Mouse (Mus musculus) left cerebral cortex, postnatal 10 days (tissue): ENCODE results near the gene N4bp2l2. TPM values are rescaled to one million over a fixed set of nuclear protein-coding genes. Genes with fewer than 3 reads are reported as not detected.
A peak's percentile ranks its signal among the peaks of the same experiment; 100 is the strongest.
"Not testable (repeated sequence)": the region's sequence is repeated elsewhere in the genome, so short reads cannot be mapped to it uniquely, and the experiment has no call there.

Source experiments
- DNase-seq, 2 experiments: peaks; one replicate each; pipeline ENCODE4 v3.0.0; 2021 to 2022; ENCODE audit warnings: low spot score in 2 of 2, mixed read lengths in 1 of 2; ENCODE audit errors: extremely low spot score in 1 of 2
- intact Hi-C: fragments of 180-260 bp; cut with DNase I; formaldehyde crosslinking; loops from one replicate; pipeline ENCODE4 v1.15.1; 2025
- total RNA-seq, 2 experiments: library from RNA; stranded (reverse); gene quantifications; 2 replicates each; pipeline ENCODE4 v1.2.3; 2021

N4bp2l2 gene
- total RNA-seq = 10 to 100 TPM; 66.3 to 67.8 TPM

GRCm38 (mm10) chr5:150666133-150666739, at the start of gene N4bp2l2:
TSS of gene N4bp2l2 (minus strand) at chr5:150666183.
- intact Hi-C loops = loop anchor here (10.0 kb wide), 2 partner anchors 211 to 501 kb away; no protein-coding TSS in a partner anchor
- not testable (repeated sequence) for DNase-seq

- no peak for DNase-seq
- intact Hi-C loops = no loop called here
Observed at GRCm38 (mm10) chr5:150713431-150713830, 47.4 kb upstream of the N4bp2l2 start.

GRCm38 (mm10) chr5:150711503-150711902, 45.5 kb upstream of the N4bp2l2 start:
- intact Hi-C loops = no loop called here
- no peak for DNase-seq

- intact Hi-C loops, DNase-seq: not testable (repeated sequence)
Observed at GRCm38 (mm10) chr5:150707181-150707580, 41.2 kb upstream of the N4bp2l2 start.

GRCm38 (mm10) chr5:150706651-150707050, 40.7 kb upstream of the N4bp2l2 start:
- DNase-seq, intact Hi-C loops: not testable (repeated sequence)

GRCm38 (mm10) chr5:150702714-150703113, 36.7 kb upstream of the N4bp2l2 start:
- peak; percentile 27 to 30 for DNase-seq
- intact Hi-C loops = no loop called here

GRCm38 (mm10) chr5:150693277-150693676, 27.3 kb upstream of the N4bp2l2 start:
- DNase-seq = no peak
- intact Hi-C loops = no loop called here

GRCm38 (mm10) chr5:150690685-150691084, 24.7 kb upstream of the N4bp2l2 start:
- intact Hi-C loops = no loop called here
- no peak for DNase-seq

- intact Hi-C loops = not testable (repeated sequence)
Observed at GRCm38 (mm10) chr5:150682862-150683261, 16.9 kb upstream of the N4bp2l2 start.

GRCm38 (mm10) chr5:150674866-150675265, 8.9 kb upstream of the N4bp2l2 start:
- intact Hi-C loops = loop anchor here (2.0 kb wide), 1 partner anchor 694 kb away; no protein-coding TSS in a partner anchor
- DNase-seq = no peak

More at GRCm38 (mm10) chr5:150682862-150683261, 16.9 kb upstream of the N4bp2l2 start:
- not testable (repeated sequence) for DNase-seq

- peak in 1 of 2 experiments; percentile 64 for DNase-seq
- intact Hi-C loops = loop anchor here (2.0 kb wide), 1 partner anchor 695 kb away; no protein-coding TSS in a partner anchor
Observed at GRCm38 (mm10) chr5:150673880-150674621, 8.1 kb upstream of the N4bp2l2 start.

- intact Hi-C loops = no loop called here
- peak; percentile 88 to 96 for DNase-seq
Observed at GRCm38 (mm10) chr5:150673153-150673835, 7.3 kb upstream of the N4bp2l2 start, which contains the start of gene Pds5b. TSS of gene Pds5b (plus strand) at chr5:150673739.

GRCm38 (mm10) chr5:150672343-150672742, 6.4 kb upstream of the N4bp2l2 start:
- intact Hi-C loops = no loop called here
- no peak for DNase-seq

- no peak for DNase-seq
- intact Hi-C loops = loop anchor here (10.0 kb wide), 2 partner anchors 214 to 504 kb away; no protein-coding TSS in a partner anchor
Observed at GRCm38 (mm10) chr5:150668731-150669130, 2.7 kb upstream of the N4bp2l2 start.

GRCm38 (mm10) chr5:150665132-150665954, 640 bp downstream of the N4bp2l2 start:
- intact Hi-C loops = loop anchor here (2.0 to 10.0 kb wide), 3 partner anchors 143 to 501 kb away; partner anchors contain the start of gene Brca2
- DNase-seq = peak; percentile 95 to 97

GRCm38 (mm10) chr5:150664794-150665131, 1.2 kb downstream of the N4bp2l2 start:
- no peak for DNase-seq
- intact Hi-C loops = loop anchor here (2.0 to 10.0 kb wide), 3 partner anchors 142 to 500 kb away; partner anchors contain the start of gene Brca2

- intact Hi-C loops = loop anchor here (2.0 to 10.0 kb wide), 3 partner anchors 141 to 499 kb away; partner anchors contain the start of gene Brca2
Observed at GRCm38 (mm10) chr5:150663926-150664325, 2.1 kb downstream of the N4bp2l2 start.

GRCm38 (mm10) chr5:150660296-150660695, 5.7 kb downstream of the N4bp2l2 start:
- intact Hi-C loops = loop anchor here (10.0 kb wide), 2 partner anchors 205 to 495 kb away; no protein-coding TSS in a partner anchor
- DNase-seq = not testable (repeated sequence)

More at GRCm38 (mm10) chr5:150663926-150664325, 2.1 kb downstream of the N4bp2l2 start:
- DNase-seq = not testable (repeated sequence)
